Mouse (Mus musculus) CD4-positive, CD25-positive, alpha-beta regulatory T cell, adult 4 months (primary cell): ENCODE measurements around the gene Cadm1. TPM values are rescaled to one million over a fixed set of nuclear protein-coding genes. Genes with fewer than 3 reads are reported as not detected.

ENCODE experiments used
- ATAC-seq: one replicate; pipeline ENCODE4 v1.8.0; 2017
- polyA plus RNA-seq, 2 experiments: library from polyadenylated mRNA; unstranded; fragments of 100-300 nt; shearing (Covaris generic); gene quantifications; one replicate each; pipeline ENCODE4 v1.2.1; 2017

Gene Cadm1
- polyA plus RNA-seq, 2 experiments from 2014 or later: 0.34 to 0.50 TPM

DNA sequence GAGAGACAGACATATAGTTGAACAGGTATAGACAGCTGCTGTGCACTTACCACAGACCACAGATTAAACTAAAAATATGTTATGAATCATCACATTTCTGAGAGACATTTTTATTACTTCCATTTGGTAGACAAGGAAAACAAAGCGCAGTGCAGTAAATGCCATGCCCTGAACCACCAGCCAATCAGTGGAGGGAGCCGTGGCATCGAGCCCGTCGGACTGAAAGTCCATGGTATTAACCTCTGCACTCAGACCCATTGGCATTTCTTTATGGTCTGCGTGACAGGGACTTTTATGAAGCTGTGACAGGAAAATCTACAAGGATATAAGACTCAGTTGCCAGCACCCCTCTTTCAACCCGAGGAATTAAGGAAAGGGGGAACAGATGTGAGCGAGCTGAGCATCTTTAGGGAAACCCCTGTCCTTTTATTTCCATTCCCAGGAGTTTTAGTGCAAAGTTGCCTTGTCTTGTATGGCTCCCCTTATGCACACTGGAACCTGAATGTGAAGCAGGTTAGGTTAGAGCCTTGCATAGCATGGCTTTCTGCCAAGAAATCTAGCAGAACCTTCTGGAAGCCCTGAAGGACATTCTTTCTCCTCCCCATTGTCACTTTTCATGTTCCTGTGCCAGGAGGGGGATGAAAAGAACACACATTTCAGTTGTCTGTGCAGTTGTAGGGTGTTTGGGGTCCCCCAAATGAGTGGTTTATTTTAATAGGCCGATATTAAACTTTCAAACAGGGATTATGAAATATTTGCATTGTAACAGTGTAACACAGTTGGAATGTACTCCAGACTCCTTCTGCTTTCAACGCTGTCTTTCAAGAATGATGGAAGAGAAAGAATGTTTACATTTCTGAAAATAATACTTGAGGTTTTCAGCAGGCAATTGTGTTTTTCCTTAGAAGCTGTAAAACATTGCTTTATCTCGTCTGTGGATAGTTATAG lies 145.1 kb downstream of the Cadm1 start:
- no peak for ATAC-seq

- ATAC-seq: no peak
Measured at GRCm38 (mm10) chr9:47686881-47687280, 156.9 kb downstream of the Cadm1 start.

DNA sequence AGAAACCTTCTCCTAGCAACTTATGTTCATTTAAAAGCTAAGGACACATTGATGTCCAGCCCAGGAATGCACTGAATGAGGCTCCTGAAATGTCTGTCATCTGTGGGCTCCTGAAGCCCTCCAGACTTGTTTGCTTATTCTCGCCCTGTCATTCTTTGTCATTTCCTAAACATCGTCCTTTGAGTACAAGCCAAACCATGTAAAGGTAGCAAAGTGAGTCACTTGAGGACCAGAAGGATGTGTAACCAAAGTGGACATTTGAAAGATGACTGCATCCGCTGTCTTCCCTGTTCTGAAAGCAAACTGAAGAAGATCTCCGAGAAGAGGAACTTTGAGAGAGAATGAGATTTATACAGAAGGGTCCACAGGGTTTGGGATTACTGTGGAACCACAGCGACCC lies 157.6 kb downstream of the Cadm1 start:
- ATAC-seq: no peak

- ATAC-seq: no peak
Measured at GRCm38 (mm10) chr9:47688297-47688696, 158.3 kb downstream of the Cadm1 start.

DNA sequence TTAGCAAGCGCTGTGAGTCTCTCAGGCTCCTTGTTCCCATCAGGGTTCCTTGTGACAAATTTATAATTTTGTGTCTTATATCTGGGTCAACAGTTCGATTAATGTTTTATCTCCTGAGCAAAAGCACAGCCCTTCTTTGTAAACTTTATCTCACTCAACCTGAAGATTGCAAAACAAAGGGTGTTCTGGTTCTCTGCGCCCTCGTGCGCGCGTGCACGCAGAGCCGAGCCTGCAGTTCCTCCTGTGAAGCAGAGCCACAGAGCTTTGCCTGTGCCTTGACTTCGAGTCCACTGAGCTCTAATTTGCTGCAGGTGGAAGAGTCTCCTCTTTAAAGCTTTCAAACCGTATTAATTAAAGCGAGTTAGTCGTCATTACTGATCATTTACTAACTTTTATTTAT lies 162.9 kb downstream of the Cadm1 start:
- ATAC-seq: no peak

DNA sequence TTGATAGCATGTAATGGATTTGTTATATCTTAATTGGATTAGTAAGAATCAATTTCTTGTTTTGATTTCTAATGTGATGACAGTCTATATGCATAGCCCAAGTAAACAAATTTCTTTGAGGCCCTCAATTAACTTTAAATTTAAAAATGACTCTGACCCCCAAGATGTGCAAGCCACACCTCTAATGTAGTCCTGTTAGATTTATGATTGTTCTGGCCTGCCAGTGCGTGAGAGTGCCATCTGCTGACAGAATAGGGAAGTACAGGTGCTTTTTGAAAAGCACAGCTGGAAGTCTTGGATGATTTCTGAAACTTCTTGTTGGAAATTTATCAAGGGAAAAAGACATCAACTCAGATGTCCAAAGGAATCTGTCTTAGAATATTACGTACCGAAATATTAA lies 169.1 kb downstream of the Cadm1 start:
- no peak for ATAC-seq

- ATAC-seq: no peak
Measured at GRCm38 (mm10) chr9:47700021-47700420, 170.0 kb downstream of the Cadm1 start.

DNA sequence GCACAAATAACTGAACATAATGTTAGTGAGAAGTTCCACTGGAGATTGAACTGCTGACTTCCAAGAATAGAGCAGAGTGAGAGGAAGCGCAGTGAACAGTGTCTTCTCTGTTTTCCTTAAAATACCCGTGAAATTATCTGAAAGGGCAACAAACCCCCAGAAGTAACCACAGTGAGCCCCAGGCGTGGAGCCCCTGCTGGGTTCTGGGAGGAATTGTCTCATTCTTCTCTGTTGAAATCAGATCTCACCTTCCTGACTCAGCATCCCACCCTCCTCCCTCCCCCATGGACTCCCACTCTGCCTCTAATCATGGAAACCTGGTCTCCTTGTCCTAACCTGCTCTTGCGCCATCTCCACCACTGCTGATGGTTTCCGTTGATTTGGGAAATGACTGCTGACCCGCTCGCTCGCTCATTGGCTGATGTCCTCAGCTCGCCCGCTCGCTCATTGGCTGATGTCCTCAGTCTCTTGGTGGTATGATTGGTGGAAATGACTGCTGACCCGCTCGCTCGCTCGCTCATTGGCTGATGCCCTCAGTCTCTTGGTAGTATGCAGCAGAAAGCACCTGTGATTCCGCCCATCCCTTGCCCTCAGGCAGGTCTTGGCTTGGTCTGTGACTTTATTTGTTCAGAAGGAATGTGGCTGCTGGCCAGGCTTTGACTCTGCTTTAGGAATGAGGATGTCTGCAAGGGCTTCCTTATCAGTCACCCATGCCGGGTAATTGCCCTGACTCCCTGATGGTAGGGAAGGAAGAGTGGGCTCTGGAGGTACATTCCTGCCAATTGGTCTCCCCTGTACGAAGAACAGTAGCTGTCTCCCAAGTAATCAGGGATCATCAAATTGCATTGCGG lies 173.3 kb downstream of the Cadm1 start:
- no peak for ATAC-seq

DNA sequence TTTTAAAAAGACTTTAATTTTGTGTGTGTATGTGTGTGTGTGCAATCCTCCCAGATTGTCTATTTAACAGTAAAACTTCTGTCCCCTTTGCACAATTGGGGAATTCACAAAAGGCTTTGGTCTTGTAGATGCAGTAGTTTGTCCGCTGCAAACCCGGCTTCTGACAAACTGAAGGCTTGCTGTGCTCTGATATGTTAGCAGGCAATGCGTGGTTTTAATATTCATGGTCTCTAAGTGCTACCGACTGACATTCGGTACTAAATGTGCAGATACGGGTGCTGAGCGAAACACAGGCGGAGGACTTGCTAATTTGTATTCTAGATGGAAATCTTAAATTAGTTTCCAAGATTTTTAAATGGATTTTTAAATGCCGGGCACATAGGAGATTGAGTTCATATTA lies 176.4 kb downstream of the Cadm1 start:
- no peak for ATAC-seq

DNA sequence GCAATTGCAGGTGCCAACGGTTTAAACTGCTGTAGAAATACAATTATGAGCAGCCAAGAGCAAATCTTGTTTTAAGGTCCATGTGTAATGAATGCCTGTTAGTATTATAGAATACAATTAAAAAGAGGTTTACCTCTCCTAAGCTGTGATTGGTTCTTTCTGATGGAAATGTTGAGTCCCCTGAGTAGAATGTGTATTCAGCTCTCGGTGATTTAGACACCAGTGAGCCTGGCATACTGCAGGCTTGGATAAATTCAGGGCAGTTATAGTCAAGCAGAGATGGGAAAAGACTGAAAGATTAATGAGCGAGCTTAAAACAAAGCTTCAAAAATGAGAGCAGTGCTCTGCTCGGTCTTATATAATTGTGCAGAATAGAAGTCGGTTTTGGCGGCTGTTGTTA lies 177.4 kb downstream of the Cadm1 start:
- no peak for ATAC-seq

GRCm38 (mm10) chr9:47708299-47708698 lies 178.3 kb downstream of the Cadm1 start:
- ATAC-seq: no peak

- no peak for ATAC-seq
Measured at GRCm38 (mm10) chr9:47710946-47711345, 181.0 kb downstream of the Cadm1 start.

GRCm38 (mm10) chr9:47714541-47714940 lies 184.6 kb downstream of the Cadm1 start:
- no peak for ATAC-seq

DNA sequence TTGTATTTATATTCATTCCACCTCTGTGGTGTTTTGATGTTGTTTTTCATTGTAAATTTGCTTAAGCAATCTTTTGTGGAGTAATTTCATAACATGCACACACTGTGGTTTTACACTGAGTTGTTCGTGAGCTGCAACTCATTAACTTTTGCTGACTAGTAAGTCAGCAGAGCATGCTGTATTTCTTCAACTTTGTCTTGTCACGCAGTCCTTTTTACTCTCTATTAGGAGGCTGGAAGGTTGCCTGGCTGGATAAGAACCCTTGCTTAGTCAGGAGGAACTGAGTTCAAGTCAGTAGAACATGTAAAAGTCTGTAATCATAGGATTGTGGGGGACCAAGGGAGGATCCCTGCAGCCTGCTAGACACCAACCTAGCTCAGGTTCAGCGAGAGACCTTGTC lies 185.4 kb downstream of the Cadm1 start:
- no peak for ATAC-seq

GRCm38 (mm10) chr9:47716883-47717282 lies 186.9 kb downstream of the Cadm1 start:
- ATAC-seq: no peak

GRCm38 (mm10) chr9:47727611-47728010 lies 197.6 kb downstream of the Cadm1 start:
- no peak for ATAC-seq

DNA sequence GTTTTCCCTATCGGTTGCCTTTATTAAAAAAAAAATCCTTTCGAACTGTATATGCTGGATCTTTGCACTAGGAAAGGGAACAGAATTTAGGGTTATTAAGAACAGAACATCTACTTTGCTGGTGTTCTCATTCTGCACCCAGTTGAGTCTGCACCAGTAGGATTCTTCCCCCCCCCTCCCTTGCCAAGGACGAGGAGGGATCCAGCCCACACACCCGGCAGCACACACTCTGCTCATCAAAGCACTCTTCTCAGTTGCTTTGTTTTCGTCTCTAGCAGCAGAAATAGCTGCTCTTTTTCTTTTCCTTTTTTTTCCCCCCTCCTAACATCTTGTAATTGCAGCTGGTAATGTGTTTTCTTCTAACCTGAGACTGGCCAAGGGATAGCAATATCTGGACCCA lies 198.9 kb downstream of the Cadm1 start:
- no peak for ATAC-seq

- no peak for ATAC-seq
Measured at GRCm38 (mm10) chr9:47730247-47730646, 200.3 kb downstream of the Cadm1 start.

DNA sequence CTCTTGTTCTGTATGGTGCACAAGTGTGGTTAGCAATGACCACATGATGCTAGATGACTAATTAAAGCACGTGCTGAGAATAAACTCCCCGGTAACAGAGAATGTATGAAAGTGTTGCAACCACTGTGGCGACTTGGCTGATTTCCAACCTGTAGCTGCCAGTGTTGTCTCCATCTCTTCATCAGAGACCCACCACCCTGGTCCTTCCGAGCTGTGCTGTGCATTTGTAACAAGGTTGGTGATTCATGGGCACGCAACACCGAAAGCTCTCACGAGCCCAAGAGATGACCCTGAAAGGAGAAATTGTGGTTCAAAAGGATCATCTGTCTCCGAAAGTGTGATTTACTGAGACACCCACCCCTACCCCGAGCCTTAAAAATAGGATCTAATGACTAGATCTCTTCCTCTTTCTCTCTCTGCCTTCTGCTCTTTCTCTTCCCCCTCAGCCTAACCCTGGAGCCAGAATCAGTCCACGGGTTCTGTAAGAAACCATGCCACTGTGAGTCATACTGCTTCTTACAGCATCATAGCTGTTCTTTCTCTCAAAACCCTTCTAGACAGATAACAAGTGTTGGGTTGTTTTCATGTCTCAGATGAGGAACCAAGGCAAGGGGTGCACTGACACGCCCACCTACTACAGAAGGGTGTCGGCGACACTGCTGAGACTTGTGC lies 203.9 kb downstream of the Cadm1 start:
- no peak for ATAC-seq

GRCm38 (mm10) chr9:47734905-47735304 lies 204.9 kb downstream of the Cadm1 start:
- no peak for ATAC-seq

GRCm38 (mm10) chr9:47738799-47739198 lies 208.8 kb downstream of the Cadm1 start:
- ATAC-seq: no peak

- no peak for ATAC-seq
Measured at GRCm38 (mm10) chr9:47739276-47739675, 209.3 kb downstream of the Cadm1 start.

GRCm38 (mm10) chr9:47741751-47742150 lies 211.8 kb downstream of the Cadm1 start:
- no peak for ATAC-seq
